Mouse (Mus musculus) layer of hippocampus, postnatal 36 days (tissue): ENCODE measurements at regions not wholly inside any gene's neighbourhood (a gene's known extent, or its start where the extent isn't known, plus 50 kb on each side); places are given as distances from the start of the nearest gene placed in this dataset.

Experiments used
- DNase-seq, 2 experiments: peaks; one replicate each; pipeline ENCODE4 v3.0.0; 2022

GRCm38 (mm10) chr16:46807476-46807875 is 309.2 kb upstream of the Nectin3 start:
- DNase-seq, result no peak

GRCm38 (mm10) chr16:46776367-46776766 is 278.0 kb upstream of the Nectin3 start:
- no peak for DNase-seq

- no peak for DNase-seq
These were observed 271.1 kb upstream of the Nectin3 start for GRCm38 (mm10) chr16:46769383-46769782.

GRCm38 (mm10) chr16:46768376-46768775 is 270.1 kb upstream of the Nectin3 start:
- no peak for DNase-seq

GRCm38 (mm10) chr16:46735140-46735539 is 236.8 kb upstream of the Nectin3 start:
- DNase-seq, result no peak

GRCm38 (mm10) chr16:46728424-46728823 is 230.1 kb upstream of the Nectin3 start:
- no peak for DNase-seq

GRCm38 (mm10) chr16:46723660-46724059 is 225.3 kb upstream of the Nectin3 start:
- no peak for DNase-seq

- DNase-seq, result no peak
These were observed 181.5 kb upstream of the Nectin3 start for GRCm38 (mm10) chr16:46679787-46680186.

- no peak for DNase-seq
These were observed 171.3 kb upstream of the Nectin3 start for GRCm38 (mm10) chr16:46669590-46669989.

- DNase-seq, result no peak
These were observed 167.2 kb upstream of the Nectin3 start for GRCm38 (mm10) chr16:46665566-46665965.

GRCm38 (mm10) chr16:46663008-46663407 is 164.7 kb upstream of the Nectin3 start:
- DNase-seq, result no peak

GRCm38 (mm10) chr16:46655041-46655440 is 156.7 kb upstream of the Nectin3 start:
- no peak for DNase-seq

- DNase-seq, result no peak
These were observed 127.5 kb upstream of the Nectin3 start for GRCm38 (mm10) chr16:46625807-46626206.

GRCm38 (mm10) chr16:46623246-46623645 is 124.9 kb upstream of the Nectin3 start:
- DNase-seq, result no peak

- no peak for DNase-seq
These were observed 121.5 kb upstream of the Nectin3 start for GRCm38 (mm10) chr16:46619871-46620270.

- DNase-seq, result no peak
These were observed 119.4 kb upstream of the Nectin3 start for GRCm38 (mm10) chr16:46617544-46618335.

GRCm38 (mm10) chr16:46616606-46617005 is 118.3 kb upstream of the Nectin3 start:
- DNase-seq, result no peak

GRCm38 (mm10) chr16:46613062-46613818 is 114.9 kb upstream of the Nectin3 start:
- no peak for DNase-seq

GRCm38 (mm10) chr16:46605879-46606203 is 107.5 kb upstream of the Nectin3 start:
- no peak for DNase-seq

GRCm38 (mm10) chr16:46605001-46605878 is 106.9 kb upstream of the Nectin3 start:
- DNase-seq, result no peak

GRCm38 (mm10) chr16:46592618-46593253 is 94.4 kb upstream of the Nectin3 start:
- DNase-seq, result no peak

- no peak for DNase-seq
These were observed 88.7 kb upstream of the Nectin3 start for GRCm38 (mm10) chr16:46587056-46587455.
